Mouse (Mus musculus): ENCODE results near the gene Akap3.

Akap3 gene

DNA sequence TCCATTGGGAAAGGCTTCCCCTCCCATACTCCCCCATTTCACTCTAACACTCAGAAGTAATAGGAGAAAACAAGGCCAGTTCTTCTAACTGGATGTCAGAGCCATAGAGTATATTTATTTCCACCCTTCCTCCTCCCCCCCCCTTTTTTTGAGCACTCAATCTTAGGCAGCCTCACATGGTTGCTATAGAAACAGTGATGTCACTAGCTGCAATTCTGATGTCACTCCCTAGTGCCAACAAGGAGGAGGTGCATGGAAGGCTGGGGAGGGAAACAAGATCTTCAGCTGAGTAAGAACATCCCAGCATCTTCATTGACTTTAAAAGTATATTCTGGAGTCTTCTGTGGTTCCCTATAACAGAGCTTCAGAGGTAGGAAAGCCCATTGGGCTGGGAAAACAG, at the start of gene Akap3:
Akap3 (plus strand) TSS at position 218 of the 400 bp plus-strand sequence.
- DNase-seq, result no peak

DNA sequence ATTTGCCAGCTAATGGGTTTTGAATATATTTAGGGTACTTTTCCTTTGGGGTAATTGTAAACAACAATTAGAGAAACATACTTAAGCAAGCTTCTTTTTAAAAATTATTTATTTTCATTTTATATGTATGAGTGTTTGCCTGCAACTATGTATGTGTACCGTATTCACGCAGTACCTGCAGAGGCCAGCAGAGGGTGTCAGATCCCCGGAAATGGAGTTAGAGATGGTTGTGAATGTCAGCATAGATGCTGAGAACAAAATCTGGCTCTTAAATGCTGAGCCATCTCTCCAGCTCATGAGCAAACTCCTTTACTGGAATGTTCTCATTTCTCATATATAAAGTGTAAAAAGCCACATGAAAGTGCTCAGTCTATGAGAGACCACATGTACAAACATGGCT, 46.1 kb upstream of the Akap3 start:
- DNase-seq, result peak; percentile 54

DNA sequence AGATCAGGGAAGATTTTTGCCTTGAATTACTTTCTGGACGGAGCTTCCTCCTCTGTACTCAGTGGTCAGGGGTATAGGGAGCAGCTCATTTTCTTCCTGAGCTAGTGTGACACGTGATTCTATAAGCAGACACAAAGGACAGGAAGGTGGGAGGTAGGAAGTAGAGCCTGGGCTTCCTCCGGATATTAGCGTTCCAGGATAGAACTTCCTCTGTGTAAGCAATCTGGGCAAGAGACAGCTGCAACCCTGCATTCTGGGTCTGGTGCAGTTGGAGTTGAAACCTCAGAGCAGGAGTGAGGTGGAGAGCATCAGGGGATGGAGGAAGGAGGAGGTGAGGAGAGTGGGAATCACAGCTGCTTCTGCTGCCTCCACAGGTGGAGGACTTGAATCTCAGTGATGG, 44.8 kb upstream of the Akap3 start:
- DNase-seq, result no peak

DNA sequence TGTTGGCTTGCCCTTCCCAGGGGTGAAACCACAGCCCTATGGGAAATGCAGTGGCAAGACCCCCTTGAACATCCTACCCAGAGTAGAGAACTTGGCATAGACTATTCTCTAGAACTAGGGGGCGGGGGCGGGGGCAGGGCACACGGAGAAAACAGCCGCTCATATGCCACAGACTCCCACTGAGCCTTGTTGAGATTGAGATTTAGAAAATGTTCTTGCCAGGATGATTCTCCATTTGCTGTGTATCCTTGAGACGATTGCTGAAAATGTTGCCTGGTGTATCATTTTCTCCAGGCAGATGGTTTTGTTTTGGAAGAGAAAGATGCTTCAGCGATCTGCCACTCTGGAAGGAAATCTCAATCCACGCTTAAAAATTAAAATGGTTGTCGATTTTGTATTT, 44.3 kb upstream of the Akap3 start:
- DNase-seq, result no peak

DNA sequence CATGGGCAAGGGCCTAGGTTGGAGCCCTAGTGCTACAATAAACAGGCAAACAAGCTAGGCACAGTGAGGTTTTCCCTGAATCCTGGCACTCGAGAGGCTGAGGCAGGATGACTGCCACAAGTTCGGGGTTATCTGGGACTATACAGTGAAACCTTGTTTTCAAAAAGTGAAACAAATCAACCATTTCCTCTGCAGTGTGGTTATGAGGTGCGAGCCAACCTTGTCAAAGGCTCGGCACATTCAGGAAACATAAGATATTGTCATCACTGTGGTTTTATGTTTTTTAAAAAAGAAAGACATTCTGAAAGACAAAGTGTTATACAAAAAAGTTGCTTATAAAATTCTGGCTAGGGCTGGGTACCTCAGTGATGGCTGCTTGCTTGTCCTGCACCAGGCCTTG, 41.4 kb upstream of the Akap3 start:
- DNase-seq, result no peak

DNA sequence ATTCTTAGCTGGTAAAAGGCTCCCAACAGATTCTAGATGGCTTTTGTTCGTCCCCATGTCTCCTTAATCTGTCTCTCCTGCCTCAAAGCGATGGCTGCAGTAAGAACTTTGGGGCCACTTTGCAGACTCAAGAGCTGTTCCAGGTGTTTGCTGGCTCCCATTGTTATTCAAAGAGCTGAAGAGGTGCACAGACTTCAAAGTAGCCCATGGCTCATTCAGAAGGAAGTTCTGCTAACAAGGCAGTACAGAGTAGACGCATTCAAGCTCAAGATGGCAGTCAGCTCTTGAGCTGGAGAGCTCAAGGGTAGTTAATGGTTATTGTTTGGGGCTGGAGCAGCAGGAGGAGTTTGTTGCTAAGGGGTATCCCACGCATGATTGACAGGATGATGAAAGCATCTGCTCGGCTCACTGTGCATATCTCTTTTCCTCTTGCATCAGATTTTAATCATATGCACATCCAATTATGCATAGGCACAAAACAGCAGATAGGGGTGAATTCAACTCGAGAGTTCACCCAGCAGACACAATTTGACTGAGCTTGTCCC, 37.6 kb upstream of the Akap3 start:
- no peak for DNase-seq

DNA sequence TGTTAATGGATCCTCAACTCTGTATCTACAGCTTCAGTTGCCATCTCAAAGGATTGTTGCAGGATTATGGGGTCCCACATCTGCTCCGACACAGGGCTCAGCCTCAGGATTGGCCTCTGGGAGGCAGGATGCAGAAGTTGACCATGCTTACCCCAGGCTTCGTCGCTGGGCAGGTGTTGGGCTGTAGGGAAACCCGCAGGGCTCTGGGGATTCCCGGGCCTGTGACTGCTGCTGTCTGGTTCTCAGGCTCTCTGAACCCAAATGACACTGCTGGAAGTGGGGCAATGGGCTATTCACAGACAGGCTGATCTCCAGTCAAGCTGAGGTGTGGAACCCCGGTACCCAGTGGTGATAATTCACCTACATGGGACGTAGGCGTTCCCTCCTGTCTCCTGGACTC, 36.6 kb upstream of the Akap3 start:
- no peak for DNase-seq

DNA sequence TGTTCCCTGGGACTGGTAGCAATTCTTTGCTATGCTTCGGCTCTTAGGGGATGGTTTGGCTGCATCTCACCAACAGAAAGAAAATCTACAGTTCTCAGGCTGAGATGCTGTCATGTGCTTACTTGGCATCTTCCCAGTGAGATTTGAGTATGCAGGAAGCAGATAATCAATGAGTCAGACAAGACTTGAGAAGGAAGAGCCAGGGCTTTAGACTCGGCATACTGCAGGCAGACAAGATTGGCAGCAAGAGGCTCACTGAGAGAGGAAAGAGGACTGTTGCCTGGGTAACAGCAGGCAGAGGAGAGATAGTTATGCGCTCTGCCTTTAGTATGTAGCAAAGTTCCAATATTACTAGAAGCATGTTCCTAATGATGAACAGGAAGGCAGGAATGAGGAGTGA, 29.8 kb upstream of the Akap3 start:
- no peak for DNase-seq

DNA sequence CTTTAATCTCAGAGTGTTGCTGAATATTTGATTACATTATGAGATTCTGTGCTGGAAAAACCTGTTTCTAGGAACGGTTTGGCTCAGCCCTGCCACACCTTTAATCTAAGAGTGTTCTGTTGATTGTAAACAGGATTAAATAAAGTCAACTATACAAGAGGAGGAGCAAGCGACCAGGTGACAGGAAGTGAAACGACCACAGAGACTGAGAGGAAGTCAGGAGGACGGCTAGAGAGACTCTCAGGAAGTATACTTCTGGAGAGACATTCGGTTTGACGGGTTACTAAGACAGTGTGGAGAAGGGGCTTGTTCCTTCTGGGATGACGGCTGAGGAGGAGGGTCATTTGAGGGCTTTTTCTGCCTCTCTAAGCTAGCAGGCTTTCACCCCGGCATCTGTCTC, 16.3 kb upstream of the Akap3 start:
- DNase-seq, result no peak

- DNase-seq, result peak; percentile 96
Measured at GRCm38 (mm10) chr6:126848712-126849704, 3.9 kb upstream of the Akap3 start, which contains the start of gene Ndufa9. TSS of gene Ndufa9 (minus strand) at chr6:126849136.

- DNase-seq, result no peak
Measured at GRCm38 (mm10) chr6:126877118-126877517, 24.2 kb downstream of the Akap3 start.

GRCm38 (mm10) chr6:126907378-126907777, 54.5 kb downstream of the Akap3 start:
- no peak for DNase-seq

DNA sequence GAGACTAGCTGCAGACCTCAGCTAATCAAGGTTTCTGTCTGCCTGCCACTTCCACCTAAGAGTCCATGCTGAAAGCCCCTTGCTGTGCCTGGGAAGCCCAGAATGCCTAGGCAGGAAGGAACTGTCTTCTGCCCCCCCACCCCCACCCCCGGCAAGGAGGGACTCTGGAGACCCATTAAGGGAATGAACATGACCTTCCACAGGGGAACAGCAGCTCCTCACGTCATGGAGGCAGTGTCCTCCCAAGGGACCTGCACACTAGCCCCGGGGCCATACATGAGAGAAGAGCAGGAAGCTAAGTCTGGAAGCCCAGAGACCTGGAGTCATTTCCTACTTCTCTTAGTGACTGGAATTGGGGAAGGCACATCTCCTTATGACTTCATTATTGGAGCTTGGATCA, 55.0 kb downstream of the Akap3 start:
- no peak for DNase-seq

- no peak for DNase-seq
Measured at GRCm38 (mm10) chr6:126910727-126911126, 57.8 kb downstream of the Akap3 start.

GRCm38 (mm10) chr6:126914928-126915327, 62.0 kb downstream of the Akap3 start:
- no peak for DNase-seq

DNA sequence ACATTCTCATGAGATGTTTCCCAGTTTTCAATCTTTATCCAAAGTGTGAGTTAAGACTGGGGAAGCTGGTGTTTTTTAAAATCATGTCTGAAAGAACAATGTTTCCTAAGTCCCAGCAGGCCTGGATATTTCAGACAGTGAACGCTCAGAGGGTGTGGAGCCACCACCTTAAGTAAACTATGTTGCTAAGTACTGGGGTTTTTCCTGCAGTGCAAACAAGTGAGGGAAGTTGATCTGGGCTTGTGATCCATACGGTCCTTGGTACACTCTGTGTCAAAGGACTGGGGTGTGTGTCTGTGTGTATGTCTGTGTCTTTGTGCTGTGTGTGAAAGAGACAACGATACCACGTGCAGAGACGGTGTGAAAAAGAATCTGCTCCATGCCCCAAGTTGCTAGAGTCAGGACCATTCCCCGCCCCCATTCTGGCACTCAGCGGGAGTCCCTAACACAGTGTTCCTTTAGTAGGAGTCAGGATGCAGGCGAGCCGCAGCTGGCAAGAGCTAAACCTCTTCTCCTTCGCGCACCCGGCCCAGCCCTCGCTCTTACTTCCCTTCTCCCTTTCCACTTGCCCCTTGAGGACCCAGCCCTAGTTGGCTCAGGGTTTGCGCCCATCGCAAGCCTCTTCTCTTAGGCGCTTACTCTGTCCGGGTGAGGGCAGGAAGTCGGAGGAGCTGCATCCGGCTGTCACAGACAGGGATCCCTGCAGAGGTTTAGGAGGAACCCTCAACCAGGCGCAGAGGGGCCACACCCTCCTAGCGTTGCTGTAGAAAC, 68.4 kb downstream of the Akap3 start, which contains the start of gene Dyrk4:
Dyrk4 (minus strand) TSS at position 729 of the 771 bp plus-strand sequence.
- DNase-seq, result peak; percentile 40

Measured in thymus, postnatal 4 days (tissue).